11 mouse cellular contexts compared by ENCODE assay signal in genomic region chr12:84487324-84488056, GRCm38 (mm10). TPM values are rescaled to one million over a fixed set of nuclear protein-coding genes. Genes with fewer than 3 reads are reported as not detected.
DNase-seq lines count a peak whose midpoint lies in the region; ATAC-seq and TF ChIP-seq lines count a peak whose summit lies in the region.
"Had no signal": no experiment of that assay in that cellular context is flagged by ENCODE, and none has a peak within 500 bp of the region (broad histone marks: within the 10 kb centered on the region; RNA-seq: fewer than 3 reads in every experiment).

No protein-coding gene starts in this region.

- no peaks in the 10 kb centered on the region for H3K9me3 ChIP-seq in kidney, postnatal 0 days (replicated peaks; ENCODE audit: low read length)
- no peaks in the 10 kb centered on the region for H3K9me3 ChIP-seq in midbrain, postnatal 0 days (ENCODE audit: low read length)
- H3K9me3 ChIP-seq: liver, embryonic 13.5 days; stomach, embryonic 15.5 days had no signal

- H3K4me1 ChIP-seq in kidney, postnatal 0 days (replicated peaks; ENCODE audit: insufficient read depth, low read length), result no peaks in the 10 kb centered on the region
- H3K4me1 ChIP-seq in midbrain, postnatal 0 days (ENCODE audit: insufficient read depth, low read length), result no peaks in the 10 kb centered on the region

- ATAC-seq in kidney, postnatal 0 days (replicated peaks; ENCODE audit: low FRiP score, low read depth), result no peak; the same call in 1 of the 2 replicates
- 0 out of 2 replicates have a peak, but pooled peaks have one; percentile 20 for ATAC-seq in midbrain, postnatal 0 days (ENCODE audit: low FRiP score)

- no peak overlapping the region for H3K4me2 ChIP-seq in kidney, postnatal 0 days (ENCODE audit: low read length)
- H3K4me2 ChIP-seq in midbrain, postnatal 0 days (ENCODE audit: low read depth, low read length, poor library complexity, severe bottlenecking), result no peak overlapping the region
- H3K4me2 ChIP-seq: liver, embryonic 13.5 days; stomach, embryonic 15.5 days had no signal

- no peak overlapping the region for H3K4me3 ChIP-seq in kidney, postnatal 0 days (replicated peaks; ENCODE audit: low read depth, low read length)
- H3K4me3 ChIP-seq in midbrain, postnatal 0 days (ENCODE audit: low read depth, low read length), result no peak overlapping the region
- H3K4me3 ChIP-seq: erythroblast, embryonic 14.5 days; liver, embryonic 13.5 days; stomach, embryonic 15.5 days had no signal

- no peak overlapping the region for H3K27ac ChIP-seq in kidney, postnatal 0 days
- no peak overlapping the region for H3K27ac ChIP-seq in midbrain, postnatal 0 days (ENCODE audit: low read depth, low read length)
- H3K27ac ChIP-seq: liver, embryonic 13.5 days; stomach, embryonic 15.5 days had no signal

- H3K27me3 ChIP-seq in kidney, postnatal 0 days (ENCODE audit: insufficient read depth, low read length), result no peaks in the 10 kb centered on the region
- no peaks in the 10 kb centered on the region for H3K27me3 ChIP-seq in midbrain, postnatal 0 days (ENCODE audit: insufficient read depth, low read length)
- H3K27me3 ChIP-seq: liver, embryonic 13.5 days; stomach, embryonic 15.5 days had no signal

- WGBS in kidney, postnatal 0 days, result 16% methylated on average over 8 of the region's 8 CpGs
- 18% methylated on average over 8 of the region's 8 CpGs for WGBS in midbrain, postnatal 0 days

- DNase-seq in layer of hippocampus, adult 11-12 months (ENCODE audit: low spot score), result peak; percentile 9
- DNase-seq in layer of hippocampus, postnatal 25 days (ENCODE audit: extremely low spot score in 1 of 2, low spot score in 1 of 2), result no peak
- DNase-seq in gastrocnemius, postnatal 25 days, result peak; percentile 9
- peak; percentile 68 for DNase-seq in kidney, postnatal 0 days (ENCODE audit: low spot score)
- DNase-seq in midbrain, postnatal 0 days (ENCODE audit: low spot score), result peak; percentile 60
- DNase-seq in thymus, adult 18-20 months, result no peak
- no peak for DNase-seq in spleen, postnatal 14 days (ENCODE audit: low spot score in 2 of 2)
- DNase-seq in right cerebral cortex, postnatal 14 days, result no peak
- DNase-seq: liver, embryonic 13.5 days had no signal

- H3K36me3 ChIP-seq in kidney, postnatal 0 days (ENCODE audit: insufficient read depth, low read length), result no peaks in the 10 kb centered on the region
- no peaks in the 10 kb centered on the region for H3K36me3 ChIP-seq in midbrain, postnatal 0 days (ENCODE audit: insufficient read depth, low read length)
- H3K36me3 ChIP-seq: stomach, embryonic 15.5 days had no signal

- no peak for TF ChIP-seq CTCF in kidney, postnatal 0 days (IDR thresholded peaks at IDR 0.05; ENCODE audit: low read depth)
- no peak for TF ChIP-seq CTCF in midbrain, postnatal 0 days (IDR thresholded peaks at IDR 0.05)

- no peak overlapping the region for H3K9ac ChIP-seq in kidney, postnatal 0 days (ENCODE audit: low read depth, low read length)
- H3K9ac ChIP-seq in midbrain, postnatal 0 days (replicated peaks; ENCODE audit: low read length, poor library complexity, severe bottlenecking), result no peak overlapping the region
- H3K9ac ChIP-seq: liver, embryonic 13.5 days; stomach, embryonic 15.5 days had no signal

RNA-seq across cellular contexts. Expression of gene Lin52, which starts 36.3 kb away (rescaled TPM):
- 10 to 100 TPM; 20.4 to 25.5 TPM for total RNA-seq in layer of hippocampus, postnatal 25 days (2021)
- total RNA-seq in gastrocnemius, postnatal 25 days (2021), result 1 to 10 TPM; 7.4 to 8.5 TPM
- polyA plus RNA-seq in kidney, postnatal 0 days (2015; fragmentation: Nextera tagmentation; extraction: Ambion mirVana), result 18.7 and 19.5 TPM in 2 replicates
- total RNA-seq in midbrain, postnatal 0 days (2014; rRNA removed), result 33.4 and 67.8 TPM in 2 replicates
- 22.8 and 26.7 TPM in 2 replicates for polyA plus RNA-seq in midbrain, postnatal 0 days (2015; fragmentation: Nextera tagmentation; extraction: Ambion mirVana)

RNA-seq across cellular contexts. Expression of gene Aldh6a1, which starts 36.7 kb away (rescaled TPM):
- 10 to 100 TPM; 45.1 to 47.5 TPM for total RNA-seq in layer of hippocampus, postnatal 25 days (2021)
- total RNA-seq in gastrocnemius, postnatal 25 days (2021), result 10 to 100 TPM; 78.8 to 88.1 TPM
- 122 and 128 TPM in 2 replicates for polyA plus RNA-seq in kidney, postnatal 0 days (2015; fragmentation: Nextera tagmentation; extraction: Ambion mirVana)
- total RNA-seq in midbrain, postnatal 0 days (2014; rRNA removed), result 41.3 and 45.4 TPM in 2 replicates
- polyA plus RNA-seq in midbrain, postnatal 0 days (2015; fragmentation: Nextera tagmentation; extraction: Ambion mirVana), result 37.4 and 40.1 TPM in 2 replicates

Comparison
In these comparisons a context has a peak if more than half of its experiments do, and no peak if none do; other contexts are left out.
1. DNase-seq: peak in layer of hippocampus, adult 11-12 months (single experiment), gastrocnemius, postnatal 25 days (single experiment), kidney, postnatal 0 days (single experiment) and midbrain, postnatal 0 days (single experiment); none in layer of hippocampus, postnatal 25 days (0 of 2), thymus, adult 18-20 months (0 of 2), spleen, postnatal 14 days (0 of 2) and right cerebral cortex, postnatal 14 days (single experiment).